ENCODE assay signal across 9 mouse cellular contexts in the genomic region with DNA sequence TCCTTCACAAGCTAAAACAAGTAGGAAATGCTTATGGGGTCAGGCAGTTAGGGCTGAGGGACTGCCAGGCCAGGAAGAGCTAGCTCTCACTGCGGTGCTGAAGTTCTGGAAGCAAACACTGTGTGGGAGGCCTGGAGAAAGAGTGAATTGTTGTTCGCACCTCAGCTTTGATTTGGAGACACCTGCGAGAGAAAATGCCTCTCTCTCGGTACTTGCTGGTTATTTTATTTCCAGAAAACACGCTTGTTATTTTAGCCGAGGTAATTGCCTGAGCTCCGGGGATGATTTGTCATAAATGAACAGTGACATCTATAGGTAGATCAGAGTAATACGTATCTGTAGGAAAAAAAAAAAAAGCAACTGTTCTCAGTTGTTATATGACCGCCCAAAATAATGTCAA.
DNase-seq lines count a peak whose midpoint lies in the region; ATAC-seq and TF ChIP-seq lines count a peak whose summit lies in the region.
"Had no signal": no experiment of that assay in that cellular context is flagged by ENCODE, and none has a peak within 500 bp of the region (broad histone marks: within the 10 kb centered on the region; RNA-seq: fewer than 3 reads in every experiment).

No protein-coding gene starts in this region.

- DNase-seq in heart, postnatal 4 days: no peak
- peak; percentile 81 for DNase-seq in midbrain, embryonic 14.5 days
- DNase-seq in ovary, postnatal 10 days (ENCODE audit: low spot score): no peak
- no peak for DNase-seq in urinary bladder, postnatal 10 days (ENCODE audit: low spot score)

- H3K4me2 ChIP-seq in heart, embryonic 12.5 days: peak overlapping the region; percentile 62
- H3K4me2 ChIP-seq in hindbrain, embryonic 12.5 days (replicated peaks): peak overlapping the region; percentile 35
- peak overlapping the region; percentile 41 for H3K4me2 ChIP-seq in midbrain, embryonic 14.5 days (ENCODE audit: low read length)

- H3K27ac ChIP-seq in heart, embryonic 12.5 days (ENCODE audit: poor library complexity, severe bottlenecking): no peak overlapping the region
- no peak overlapping the region for H3K27ac ChIP-seq in hindbrain, embryonic 12.5 days
- H3K27ac ChIP-seq in midbrain, embryonic 14.5 days (replicated peaks; ENCODE audit: low read depth, low read length): peak overlapping the region; percentile 56

- peaks cover 28% of the 10 kb centered on the region for H3K27me3 ChIP-seq in heart, embryonic 12.5 days (replicated peaks)
- H3K27me3 ChIP-seq in E14TG2a.4 (ENCODE audit: insufficient read depth, low read length): peaks cover 8% of the 10 kb centered on the region; the same call in 1 of the 2 replicates
- peaks cover 8% of the 10 kb centered on the region for H3K27me3 ChIP-seq in hindbrain, embryonic 12.5 days
- no peaks in the 10 kb centered on the region for H3K27me3 ChIP-seq in midbrain, embryonic 14.5 days (ENCODE audit: control insufficient read depth, insufficient read depth, low read length)

- no peaks in the 10 kb centered on the region for H3K4me1 ChIP-seq in heart, embryonic 12.5 days (replicated peaks)
- H3K4me1 ChIP-seq in E14TG2a.4 (replicated peaks; ENCODE audit: low read depth, low read length): peaks cover 9% of the 10 kb centered on the region; the same call in 1 of the 2 replicates
- H3K4me1 ChIP-seq in hindbrain, embryonic 12.5 days: peaks cover 6% of the 10 kb centered on the region
- 0 out of 2 replicates have a peak, but pooled peaks cover 4% of the 10 kb centered on the region for H3K4me1 ChIP-seq in midbrain, embryonic 14.5 days (ENCODE audit: control insufficient read depth, insufficient read depth, low read length)

- H3K36me3 ChIP-seq in heart, embryonic 12.5 days: no peaks in the 10 kb centered on the region
- H3K36me3 ChIP-seq in E14TG2a.4 (ENCODE audit: insufficient read depth, low read length): no peaks in the 10 kb centered on the region
- no peaks in the 10 kb centered on the region for H3K36me3 ChIP-seq in hindbrain, embryonic 12.5 days
- no peaks in the 10 kb centered on the region for H3K36me3 ChIP-seq in midbrain, embryonic 14.5 days (ENCODE audit: control insufficient read depth, insufficient read depth, low read length)
- H3K36me3 ChIP-seq: G1E had no signal

- H3K9me3 ChIP-seq in heart, embryonic 12.5 days (replicated peaks): 0 out of 2 replicates have a peak, but pooled peaks cover under 1% of the 10 kb centered on the region
- H3K9me3 ChIP-seq in E14TG2a.4 (ENCODE audit: low read length): peaks cover 18% of the 10 kb centered on the region
- H3K9me3 ChIP-seq in hindbrain, embryonic 12.5 days (replicated peaks): peaks cover 1% of the 10 kb centered on the region; the same call in 1 of the 2 replicates
- no peaks in the 10 kb centered on the region for H3K9me3 ChIP-seq in midbrain, embryonic 14.5 days (ENCODE audit: control insufficient read depth, low read length)

- WGBS in heart, embryonic 12.5 days: 12% methylated on average over 9 of the region's 9 CpGs
- WGBS in hindbrain, embryonic 12.5 days: 12% methylated on average over 9 of the region's 9 CpGs
- 8% methylated on average over 9 of the region's 9 CpGs for WGBS in midbrain, embryonic 14.5 days

- no peak overlapping the region for H3K9ac ChIP-seq in heart, embryonic 12.5 days
- H3K9ac ChIP-seq in hindbrain, embryonic 12.5 days: no peak overlapping the region
- H3K9ac ChIP-seq in midbrain, embryonic 14.5 days (replicated peaks; ENCODE audit: low read length): no peak overlapping the region; the same call in 1 of the 2 replicates

- ATAC-seq in heart, embryonic 12.5 days (ENCODE audit: insufficient number of reproducible peaks, low FRiP score): no peak
- peak; percentile 65 for ATAC-seq in common myeloid progenitor, adult 5-6 weeks (replicated peaks; ENCODE audit: low read depth, poor library complexity, severe bottlenecking)
- no peak for ATAC-seq in hindbrain, embryonic 12.5 days (ENCODE audit: low FRiP score)
- no peak for ATAC-seq in midbrain, embryonic 14.5 days (ENCODE audit: low FRiP score, low TSS enrichment)

- TF ChIP-seq CTCF in E14TG2a.4 (conservative IDR thresholded peaks at IDR 0.05; ENCODE audit: low read length): peak; percentile 38

- H3K4me3 ChIP-seq in heart, embryonic 12.5 days: peak overlapping the region; percentile 22; the same call in 1 of the 2 replicates
- no peak overlapping the region for H3K4me3 ChIP-seq in E14TG2a.4 (replicated peaks; ENCODE audit: low read length)
- H3K4me3 ChIP-seq in hindbrain, embryonic 12.5 days: no peak overlapping the region
- H3K4me3 ChIP-seq in midbrain, embryonic 14.5 days (replicated peaks; ENCODE audit: low read depth, low read length): no peak overlapping the region
